In the genomic region with DNA sequence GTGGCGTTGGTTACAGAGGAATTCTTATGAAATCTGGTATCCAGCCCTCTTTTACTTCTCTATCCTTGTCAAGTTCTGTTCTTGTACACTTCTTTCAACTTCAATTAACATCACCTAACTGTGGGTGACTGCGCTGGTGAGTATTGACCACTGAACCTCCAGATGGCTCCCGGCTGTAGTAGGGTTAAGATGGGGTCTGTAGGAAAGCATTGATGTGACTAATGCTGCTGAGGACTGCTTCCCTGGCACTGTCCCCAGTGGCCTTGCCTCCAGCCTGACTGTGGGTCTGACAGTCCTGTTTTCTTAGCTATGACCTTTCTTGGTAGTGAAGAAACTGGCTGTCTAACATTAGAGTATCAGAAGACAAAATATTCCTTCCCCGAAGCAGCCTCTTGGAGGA, we compare ENCODE assay signal across 14 mouse cellular contexts. TPM values are rescaled to one million over a fixed set of nuclear protein-coding genes. Genes with fewer than 3 reads are reported as not detected.
DNase-seq lines count a peak whose midpoint lies in the region; ATAC-seq lines count a peak whose summit lies in the region.
"Had no signal": no experiment of that assay in that cellular context is flagged by ENCODE, and none has a peak within 500 bp of the region (broad histone marks: within the 10 kb centered on the region; RNA-seq: fewer than 3 reads in every experiment).

No protein-coding gene starts in this region.

- H3K4me1 ChIP-seq in kidney, embryonic 15.5 days, result 0 out of 2 replicates have a peak, but pooled peaks cover 2% of the 10 kb centered on the region
- peaks cover 30% of the 10 kb centered on the region for H3K4me1 ChIP-seq in heart, embryonic 12.5 days (replicated peaks)
- H3K4me1 ChIP-seq in midbrain, embryonic 13.5 days (replicated peaks), result peaks cover 12% of the 10 kb centered on the region

- H3K4me2 ChIP-seq in kidney, embryonic 15.5 days, result no peak overlapping the region
- H3K4me2 ChIP-seq in heart, embryonic 12.5 days, result no peak overlapping the region
- no peak overlapping the region for H3K4me2 ChIP-seq in midbrain, embryonic 13.5 days (replicated peaks)

- no peak for ATAC-seq in kidney, embryonic 15.5 days (replicated peaks; ENCODE audit: low FRiP score)
- no peak for ATAC-seq in heart, embryonic 12.5 days (ENCODE audit: insufficient number of reproducible peaks, low FRiP score)
- ATAC-seq in midbrain, embryonic 13.5 days, result no peak

- H3K4me3 ChIP-seq in kidney, embryonic 15.5 days (replicated peaks), result no peak overlapping the region
- H3K4me3 ChIP-seq in heart, embryonic 12.5 days, result no peak overlapping the region
- no peak overlapping the region for H3K4me3 ChIP-seq in midbrain, embryonic 13.5 days (replicated peaks)
- H3K4me3 ChIP-seq: embryonic facial prominence, embryonic 10.5 days had no signal

- no peak for DNase-seq in kidney, adult 18-20 months
- peak; percentile 69 for DNase-seq in adrenal gland, adult 8-10 months
- peak; percentile 44 for DNase-seq in lung, postnatal 14 days
- no peak for DNase-seq in thymus, adult 18-20 months
- DNase-seq in thymus, postnatal 14 days, result no peak

- no peak overlapping the region for H3K9ac ChIP-seq in kidney, embryonic 15.5 days
- no peak overlapping the region for H3K9ac ChIP-seq in heart, embryonic 12.5 days
- H3K9ac ChIP-seq in midbrain, embryonic 13.5 days (replicated peaks), result no peak overlapping the region

- H3K27ac ChIP-seq in kidney, embryonic 15.5 days, result peak overlapping the region; percentile 37; the same call in 1 of the 2 replicates
- peak overlapping the region; percentile 47 for H3K27ac ChIP-seq in heart, embryonic 12.5 days (ENCODE audit: poor library complexity, severe bottlenecking)
- H3K27ac ChIP-seq in midbrain, embryonic 13.5 days, result no peak overlapping the region
- H3K27ac ChIP-seq: embryonic facial prominence, embryonic 10.5 days had no signal

- 84% methylated on average over 4 of the region's 4 CpGs for WGBS in kidney, embryonic 15.5 days
- 71% methylated on average over 4 of the region's 4 CpGs for WGBS in heart, embryonic 12.5 days
- 90% methylated on average over 4 of the region's 4 CpGs for WGBS in midbrain, embryonic 13.5 days

- H3K9me3 ChIP-seq in kidney, embryonic 15.5 days (replicated peaks), result no peaks in the 10 kb centered on the region
- no peaks in the 10 kb centered on the region for H3K9me3 ChIP-seq in heart, embryonic 12.5 days (replicated peaks)
- H3K9me3 ChIP-seq in midbrain, embryonic 13.5 days, result no peaks in the 10 kb centered on the region
- H3K9me3 ChIP-seq: embryonic facial prominence, embryonic 10.5 days had no signal

- peaks cover 14% of the 10 kb centered on the region for H3K36me3 ChIP-seq in kidney, embryonic 15.5 days
- H3K36me3 ChIP-seq in heart, embryonic 12.5 days, result peaks cover 29% of the 10 kb centered on the region
- H3K36me3 ChIP-seq in midbrain, embryonic 13.5 days, result peaks cover 8% of the 10 kb centered on the region
- H3K36me3 ChIP-seq: embryonic facial prominence, embryonic 10.5 days had no signal

- H3K27me3 ChIP-seq in kidney, embryonic 15.5 days, result no peaks in the 10 kb centered on the region
- no peaks in the 10 kb centered on the region for H3K27me3 ChIP-seq in heart, embryonic 12.5 days (replicated peaks)
- H3K27me3 ChIP-seq in midbrain, embryonic 13.5 days, result no peaks in the 10 kb centered on the region

RNA-seq across cellular contexts. Expression of a gene that starts 38.4 kb away (rescaled TPM):
- polyA plus RNA-seq in kidney, embryonic 15.5 days (2015; fragmentation: Nextera tagmentation; extraction: Ambion mirVana), result not detected in 2 replicates
- total RNA-seq in adrenal gland, adult 8-10 months (2022), result not detected
- polyA plus RNA-seq in heart, embryonic 12.5 days (2016; fragmentation: Nextera tagmentation; extraction: Ambion mirVana), result not detected in 2 replicates
- polyA plus RNA-seq in midbrain, embryonic 13.5 days (2015; fragmentation: Nextera tagmentation; extraction: Ambion mirVana), result not detected in 2 replicates
- total RNA-seq: ES-E14; hematopoietic stem cell, adult 5-6 weeks; megakaryocyte-erythroid progenitor cell, adult 5-6 weeks had no signal
- polyA plus RNA-seq: embryonic facial prominence, embryonic 10.5 days; limb, embryonic 11.5 days; thymus, postnatal 0 days had no signal

Comparison
In these comparisons a context has a peak if more than half of its experiments do, and no peak if none do; other contexts are left out.
1. DNase-seq: peak in adrenal gland, adult 8-10 months (single experiment) and lung, postnatal 14 days (single experiment); none in kidney, adult 18-20 months (single experiment), thymus, adult 18-20 months (0 of 2) and thymus, postnatal 14 days (single experiment).